Mouse (Mus musculus) CH12.LX (cell line): ENCODE results near the gene BC051019. TPM values are rescaled to one million over a fixed set of nuclear protein-coding genes. Genes with fewer than 3 reads are reported as not detected.

ENCODE experiments used
- DNase-seq: peaks from one replicate; pipeline ENCODE4 v3.0.0-alpha.2; 2013; ENCODE audit errors: extremely low read depth
- H3K27ac ChIP-seq: 2 replicates; pipeline ENCODE4 v1.5.1; 2012; ENCODE audit warnings: low read depth, mild to moderate bottlenecking, control low read depth, moderate library complexity; ENCODE audit not compliant: insufficient read depth
- H3K27me3 ChIP-seq: replicated peaks from 2 replicates; pipeline ENCODE3; 2012; ENCODE audit warnings: inconsistent platforms
- H3K36me3 ChIP-seq, 2 experiments: replicated peaks in 1 of 2; 2 replicates each; pipeline versions ENCODE3 to v1.6.1; 2012; ENCODE audit warnings: inconsistent platforms in 1 of 2, low read length in 1 of 2, mild to moderate bottlenecking in 1 of 2, mixed read lengths in 1 of 2, moderate library complexity in 1 of 2; ENCODE audit not compliant: control insufficient read depth in 1 of 2, insufficient read depth in 1 of 2
- H3K4me1 ChIP-seq, 2 experiments: 2 replicates each; pipeline ENCODE4 v1.6.1; 2012; ENCODE audit warnings: inconsistent platforms in 1 of 2, moderate library complexity in 1 of 2; ENCODE audit not compliant: insufficient read depth in 2 of 2, control insufficient read depth in 1 of 2
- H3K4me2 ChIP-seq: 2 replicates; pipeline ENCODE4 v1.6.1; 2012; ENCODE audit warnings: low read depth, mild to moderate bottlenecking, control low read depth; ENCODE audit not compliant: poor library complexity, insufficient read depth, severe bottlenecking
- H3K4me3 ChIP-seq, 3 experiments: fragments of 150-350 bp in 1 of 3; sonication (generic) in 1 of 3; replicated peaks in 1 of 3; 2 replicates each; pipeline versions ENCODE3 to v1.5.1; 2011 to 2012; ENCODE audit warnings: low read depth in 2 of 3, low read length in 2 of 3, mild to moderate bottlenecking in 2 of 3, moderate library complexity in 2 of 3, control low read depth in 1 of 3, improper control_type of control experiment in 1 of 3, inconsistent platforms in 1 of 3, mixed read lengths in 1 of 3; ENCODE audit not compliant: poor library complexity in 1 of 3
- H3K79me2 ChIP-seq: replicated peaks from 2 replicates; pipeline ENCODE4 v1.6.1; 2012; ENCODE audit warnings: mild to moderate bottlenecking, moderate library complexity; ENCODE audit not compliant: control insufficient read depth, poor library complexity, insufficient read depth, severe bottlenecking; ENCODE audit errors: extremely low read depth
- H3K9ac ChIP-seq: 2 replicates; pipeline ENCODE4 v1.6.1; 2012; ENCODE audit warnings: low read depth, mild to moderate bottlenecking, control low read depth, moderate library complexity; ENCODE audit not compliant: insufficient read depth
- H3K9me3 ChIP-seq: replicated peaks from 2 replicates; pipeline ENCODE3; 2012; ENCODE audit warnings: low read length, inconsistent platforms, mixed read lengths
- BHLHE40 ChIP-seq: IDR thresholded peaks from 2 replicates; pipeline ENCODE4 v1.6.1; 2011; ENCODE audit warnings: mild to moderate bottlenecking, low read depth, low read length, improper control_type of control experiment
- CHD1 ChIP-seq: IDR thresholded peaks from 2 replicates; pipeline ENCODE4 v1.6.1; 2012; ENCODE audit warnings: low read depth, low read length, improper control_type of control experiment, inconsistent platforms
- CHD2 ChIP-seq: IDR thresholded peaks from 2 replicates; pipeline ENCODE4 v1.6.1; 2011; ENCODE audit warnings: low read length, improper control_type of control experiment
- CTCF ChIP-seq, 2 experiments: IDR thresholded peaks in 1 of 2; conservative IDR thresholded peaks in 1 of 2; 2 replicates each; pipeline ENCODE4 v1.5.1; 2011 to 2012; ENCODE audit warnings: low read depth in 2 of 2, low read length in 2 of 2, improper control_type of control experiment in 1 of 2, inconsistent platforms in 1 of 2, mild to moderate bottlenecking in 1 of 2, moderate library complexity in 1 of 2
- E2F4 ChIP-seq: IDR thresholded peaks from 2 replicates; pipeline ENCODE4 v1.6.1; 2011; ENCODE audit warnings: low read depth, low read length, improper control_type of control experiment; ENCODE audit not compliant: insufficient replicate concordance
- ELF1 ChIP-seq: IDR thresholded peaks from 2 replicates; pipeline ENCODE4 v1.6.1; 2014; ENCODE audit warnings: low read depth, mild to moderate bottlenecking, inconsistent platforms, low read length, improper control_type of control experiment
- ETS1 ChIP-seq: conservative IDR thresholded peaks from 2 replicates; pipeline ENCODE4 v1.6.1; 2012; ENCODE audit warnings: low read depth, mild to moderate bottlenecking, inconsistent platforms, low read length, improper control_type of control experiment, moderate library complexity
- GABPA ChIP-seq: IDR thresholded peaks from 2 replicates; pipeline ENCODE4 v1.6.1; 2012; ENCODE audit warnings: low read depth, low read length, improper control_type of control experiment, inconsistent platforms; ENCODE audit not compliant: insufficient replicate concordance
- IRF4 ChIP-seq: IDR thresholded peaks from 2 replicates; pipeline ENCODE4 v1.6.1; 2014; ENCODE audit warnings: low read depth, mild to moderate bottlenecking, inconsistent platforms, low read length, improper control_type of control experiment
- JUND ChIP-seq: conservative IDR thresholded peaks from 2 replicates; pipeline ENCODE4 v1.6.1; 2011; ENCODE audit warnings: low read depth, low read length, improper control_type of control experiment
- MAFK ChIP-seq: IDR thresholded peaks from 2 replicates; pipeline ENCODE4 v1.6.1; 2011; ENCODE audit warnings: low read length, improper control_type of control experiment; ENCODE audit not compliant: insufficient replicate concordance
- MAX ChIP-seq: IDR thresholded peaks from 2 replicates; pipeline ENCODE4 v1.6.1; 2011; ENCODE audit warnings: low read length, improper control_type of control experiment
- MAZ ChIP-seq: IDR thresholded peaks from 2 replicates; pipeline ENCODE4 v1.6.1; 2012; ENCODE audit warnings: low read depth, mild to moderate bottlenecking, inconsistent platforms, low read length, improper control_type of control experiment, moderate library complexity
- MEF2A ChIP-seq: IDR thresholded peaks from 2 replicates; pipeline ENCODE4 v1.6.1; 2014; ENCODE audit warnings: low read depth, mild to moderate bottlenecking, inconsistent platforms, low read length, improper control_type of control experiment, borderline replicate concordance
- NELFE ChIP-seq: IDR thresholded peaks from 2 replicates; pipeline ENCODE4 v1.6.1; 2011; ENCODE audit warnings: low read depth, low read length, improper control_type of control experiment
- PAX5 ChIP-seq: IDR thresholded peaks from 2 replicates; pipeline ENCODE4 v1.6.1; 2012; ENCODE audit warnings: low read length, inconsistent platforms, mixed read lengths
- POLR2A ChIP-seq: IDR thresholded peaks from 2 replicates; pipeline ENCODE4 v1.6.1; 2011; ENCODE audit warnings: low read depth, mild to moderate bottlenecking, improper control_type of control experiment, low read length
- POLR2AphosphoS2 ChIP-seq: IDR thresholded peaks from 2 replicates; pipeline ENCODE4 v1.6.1; 2011; ENCODE audit warnings: low read depth, low read length, improper control_type of control experiment
- TBP ChIP-seq: conservative IDR thresholded peaks from 2 replicates; pipeline ENCODE4 v1.6.1; 2011; ENCODE audit warnings: low read depth, low read length, improper control_type of control experiment
- UBTF ChIP-seq: IDR thresholded peaks from 2 replicates; pipeline ENCODE4 v1.6.1; 2012; ENCODE audit warnings: low read depth, mild to moderate bottlenecking, inconsistent platforms, low read length, improper control_type of control experiment, moderate library complexity
- USF2 ChIP-seq: conservative IDR thresholded peaks from 2 replicates; pipeline ENCODE4 v1.6.1; 2011; ENCODE audit warnings: low read depth, low read length, improper control_type of control experiment
- ZKSCAN1 ChIP-seq: IDR thresholded peaks from 2 replicates; pipeline ENCODE4 v1.6.1; 2012; ENCODE audit warnings: low read depth, inconsistent platforms, low read length, improper control_type of control experiment, borderline replicate concordance
- ZMIZ1 ChIP-seq: IDR thresholded peaks from 2 replicates; pipeline ENCODE4 v1.6.1; 2012; ENCODE audit warnings: low read depth, mild to moderate bottlenecking, inconsistent platforms, low read length, improper control_type of control experiment
- ZNF384 ChIP-seq: IDR thresholded peaks from 2 replicates; pipeline ENCODE4 v1.6.1; 2012; ENCODE audit warnings: low read depth, low read length, improper control_type of control experiment, inconsistent platforms
- dilution Hi-C: fragments of 300-500 bp; cut with MboI; formaldehyde crosslinking; loops from 2 replicates; pipeline ENCODE4 v1.14.3; 2020; ENCODE audit warnings: low sequenced_read_pairs; ENCODE audit not compliant: extremely low pct_unique_long_range_greater_than_20kb, extremely low pct_ligation_motif_present
- in situ Hi-C: fragments of 300-500 bp; cut with MboI; formaldehyde crosslinking; loops from 3 replicates; pipeline ENCODE4 v1.14.3; 2019; ENCODE audit warnings: low sequenced_read_pairs, low pct_ligation_motif_present, low pct_unique_long_range_greater_than_20kb, mixed read lengths
- polyA plus RNA-seq: library from polyadenylated mRNA; unstranded; fragments of >175 nt; gene quantifications from 2 replicates; pipeline ENCODE4 v1.2.1, GENCODE M21; 2012; ENCODE audit warnings: low read depth; ENCODE audit not compliant: insufficient read length
- total RNA-seq, 2 experiments: library from RNA; depleted of rRNA; stranded (reverse); fragments of 300-350 nt in 1 of 2; fragments of >200 nt in 1 of 2; gene quantifications; 2 replicates each; pipeline ENCODE4 v1.2.3; 2012 to 2014

BC051019 gene
- total and polyA plus RNA-seq, 3 experiments, result 0.17 to 0.33 TPM; not detected in 1

GRCm38 (mm10) chr7:109704461-109704860, 19.2 kb downstream of the BC051019 start:
- in situ Hi-C loops, result loop anchor here (10.0 kb wide), 1 partner anchor 180 kb away; no protein-coding TSS in a partner anchor
- Histone ChIP-seq H3K27ac (no peak overlapping the region), H3K4me1 (peaks cover 5 to 44% of the 10 kb centered on the region in 2 experiments; a peak in 3 of 4 replicates), H3K4me2 (peak overlapping the region; percentile 17), H3K9ac (peak overlapping the region; percentile 46), H3K36me3 (peaks cover 17 to 24% of the 10 kb centered on the region in 2 experiments), H3K27me3 (no peaks in the 10 kb centered on the region), H3K9me3 (no peaks in the 10 kb centered on the region), H3K79me2 (no peaks in the 10 kb centered on the region; the same call in 1 of the 2 replicates), H3K4me3 (peak overlapping the region; percentile 73 to 86 (median 77))
- no peak for DNase-seq
- dilution Hi-C loops, result no loop called here
- no peak for TF ChIP-seq MAX
- no peak for TF ChIP-seq POLR2AphosphoS2
- no peak for TF ChIP-seq TBP
- no peak for TF ChIP-seq ZKSCAN1
- TF ChIP-seq E2F4, result no peak
- TF ChIP-seq ELF1, result no peak
- no peak for TF ChIP-seq UBTF
- TF ChIP-seq PAX5, result no peak
- no peak for TF ChIP-seq POLR2A
- no peak for TF ChIP-seq NELFE
- no peak for TF ChIP-seq ETS1
- TF ChIP-seq MAFK, result no peak
- TF ChIP-seq ZMIZ1, result no peak
- TF ChIP-seq CHD1, result no peak
- no peak for TF ChIP-seq CTCF (conservative IDR thresholded peaks at IDR 0.05 in 1 of 2, IDR thresholded peaks at IDR 0.05 in 1 of 2; ENCODE audit: low read depth in 2 of 2, low read length in 2 of 2)
- no peak for TF ChIP-seq USF2
- TF ChIP-seq JUND, result no peak
- TF ChIP-seq IRF4, result no peak
- no peak for TF ChIP-seq MAZ

- Histone ChIP-seq H3K27ac (no peak overlapping the region), H3K9me3 (no peaks in the 10 kb centered on the region), H3K79me2 (no peaks in the 10 kb centered on the region; the same call in 1 of the 2 replicates), H3K27me3 (no peaks in the 10 kb centered on the region), H3K9ac (peak overlapping the region; percentile 46), H3K4me2 (0 out of 2 replicates have a peak overlapping the region, but pooled peaks have one; percentile 17), H3K4me3 (peak overlapping the region; percentile 73 to 86 (median 77)), H3K36me3 (peaks cover 14 to 20% of the 10 kb centered on the region in 2 experiments), H3K4me1 (peaks cover 5 to 44% of the 10 kb centered on the region in 2 experiments; a peak in 3 of 4 replicates)
- DNase-seq, result peak; percentile 33
- dilution Hi-C loops, result no loop called here
- no peak for TF ChIP-seq MEF2A
- no peak for TF ChIP-seq POLR2AphosphoS2
- no peak for TF ChIP-seq GABPA
- no peak for TF ChIP-seq CHD2
- no peak for TF ChIP-seq JUND
- TF ChIP-seq BHLHE40, result no peak
- TF ChIP-seq ZNF384, result no peak
- TF ChIP-seq UBTF, result no peak
- in situ Hi-C loops, result loop anchor here (10.0 kb wide), 1 partner anchor 179 kb away; no protein-coding TSS in a partner anchor
Measured at GRCm38 (mm10) chr7:109704016-109704377, 19.7 kb downstream of the BC051019 start.
